Mouse (Mus musculus) cerebellum, postnatal 36 days (tissue): ENCODE results near the gene H6pd.
A peak's percentile ranks its signal among the peaks of the same experiment; 100 is the strongest.

Experiments
- DNase-seq, 2 experiments: peaks; one replicate each; pipeline ENCODE4 v3.0.0; 2021 to 2022; ENCODE audit warnings: mixed read lengths in 2 of 2

The H6pd gene

DNA sequence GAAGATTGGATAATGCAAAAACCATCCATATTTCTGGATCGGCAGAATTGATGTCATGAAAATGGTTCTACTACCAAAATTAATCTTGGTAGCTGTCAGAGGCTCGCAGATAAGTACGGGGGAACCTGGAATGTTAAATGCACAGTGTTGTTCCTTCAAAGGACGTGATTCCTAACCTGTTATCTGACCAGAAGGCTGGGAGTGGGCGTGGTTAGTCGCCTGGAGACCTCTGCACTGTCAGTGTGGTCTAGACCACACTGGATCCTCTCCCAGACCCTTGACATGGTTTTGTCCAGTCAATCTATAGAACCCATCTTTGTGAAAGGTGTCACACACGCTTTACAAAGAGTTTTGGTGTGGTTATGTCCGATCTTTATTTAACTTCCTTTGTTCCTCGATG is 37.4 kb downstream of the H6pd start:
- no peak for DNase-seq

DNA sequence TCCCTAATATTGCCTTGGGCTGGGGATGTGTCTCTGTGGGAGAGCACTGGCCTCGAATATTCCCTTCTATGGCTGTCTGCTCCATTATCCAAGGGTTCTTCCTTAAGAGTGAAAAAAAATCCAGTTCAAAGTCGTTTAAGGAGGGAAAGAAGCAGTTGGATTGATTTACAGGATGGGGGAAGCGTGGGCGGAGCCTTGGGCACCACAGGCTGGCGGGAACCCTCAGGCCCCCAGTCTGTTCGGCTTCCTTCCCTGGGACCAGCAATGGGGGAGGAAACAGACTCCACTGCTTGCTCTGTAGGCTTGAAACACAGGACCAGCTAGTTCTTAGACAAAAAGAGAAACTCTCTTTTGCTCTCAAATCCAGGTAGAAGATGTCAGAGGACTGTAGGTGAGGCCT is 40.3 kb downstream of the H6pd start:
- no peak for DNase-seq

DNA sequence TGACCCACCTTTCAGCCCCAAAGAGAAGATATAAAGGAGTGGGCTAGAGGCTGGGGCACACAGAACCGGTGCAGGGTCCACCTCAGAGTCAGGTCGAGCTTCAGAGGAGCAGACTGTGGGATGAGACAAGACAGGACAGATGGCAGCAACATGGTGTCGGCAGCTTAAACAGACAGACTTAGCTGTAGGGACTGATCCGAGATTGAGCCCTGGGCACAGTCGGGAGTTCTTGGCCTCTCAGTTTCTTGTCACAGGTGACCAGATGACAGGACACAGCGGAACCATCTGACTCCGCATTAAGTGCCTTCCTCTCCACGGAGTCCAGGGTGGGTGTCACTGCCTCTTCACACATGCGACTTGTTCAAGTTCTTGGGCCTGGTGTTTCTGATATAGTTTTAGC is 41.9 kb downstream of the H6pd start:
- DNase-seq = no peak

DNA sequence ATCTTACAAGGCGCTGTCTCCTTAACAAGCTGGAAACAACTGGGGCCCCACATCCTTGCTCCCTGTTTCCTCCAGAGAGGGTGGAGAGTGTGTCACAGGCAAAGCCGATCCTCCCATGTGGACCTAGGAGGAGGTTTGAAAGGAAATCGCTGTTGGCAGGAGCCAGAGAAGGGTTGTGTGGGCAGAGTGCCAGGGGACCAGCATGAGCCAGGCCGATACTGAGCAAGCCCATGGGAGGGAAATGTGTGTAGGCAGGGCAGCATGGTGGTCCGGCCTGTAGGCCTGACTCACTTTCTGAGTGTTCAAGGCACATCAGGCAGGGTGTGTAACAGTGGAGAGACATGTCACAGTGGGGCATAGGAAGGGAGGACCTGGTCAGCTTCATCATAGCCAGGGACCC is 42.6 kb downstream of the H6pd start:
- DNase-seq = peak; percentile 51 to 61

DNA sequence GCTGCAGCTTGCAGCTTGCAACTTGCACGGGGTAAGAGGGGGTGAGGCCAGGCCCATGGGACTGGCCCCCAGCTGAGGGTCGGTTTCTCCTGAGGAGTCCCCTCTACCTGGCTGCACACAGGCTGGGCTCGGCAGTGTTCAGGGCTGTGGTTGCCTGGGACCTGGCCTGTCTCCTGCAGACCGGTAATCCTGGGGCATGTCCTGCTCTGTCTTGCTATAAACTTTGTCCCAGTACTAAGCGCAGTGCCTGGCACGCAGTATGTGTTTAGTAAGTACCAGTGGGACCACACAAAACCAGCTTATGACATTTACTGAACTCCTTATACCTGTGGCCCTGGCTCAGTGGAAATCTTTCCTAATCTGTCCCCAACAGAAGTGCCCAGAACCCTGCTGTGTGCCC is 43.2 kb downstream of the H6pd start:
- DNase-seq = no peak

DNA sequence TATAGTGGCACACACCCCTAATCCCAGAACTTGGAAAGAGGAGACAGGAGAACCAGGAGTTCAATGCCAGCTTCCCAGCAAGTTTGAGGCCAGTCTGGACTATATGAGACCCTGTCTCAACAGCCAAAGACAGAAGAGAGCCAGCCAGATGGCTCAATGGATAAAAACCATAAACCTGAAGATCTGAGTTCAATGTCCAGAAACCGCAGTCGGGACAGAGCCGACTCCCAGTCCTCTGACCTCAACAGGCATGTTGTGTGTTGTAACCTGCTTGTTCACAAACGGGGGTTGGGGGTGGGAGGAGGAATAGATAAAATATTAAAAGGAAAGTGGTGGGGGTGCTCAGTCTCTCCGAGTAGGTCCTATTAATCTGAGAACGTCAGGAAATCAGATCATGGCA is 43.6 kb downstream of the H6pd start:
- DNase-seq = no peak

DNA sequence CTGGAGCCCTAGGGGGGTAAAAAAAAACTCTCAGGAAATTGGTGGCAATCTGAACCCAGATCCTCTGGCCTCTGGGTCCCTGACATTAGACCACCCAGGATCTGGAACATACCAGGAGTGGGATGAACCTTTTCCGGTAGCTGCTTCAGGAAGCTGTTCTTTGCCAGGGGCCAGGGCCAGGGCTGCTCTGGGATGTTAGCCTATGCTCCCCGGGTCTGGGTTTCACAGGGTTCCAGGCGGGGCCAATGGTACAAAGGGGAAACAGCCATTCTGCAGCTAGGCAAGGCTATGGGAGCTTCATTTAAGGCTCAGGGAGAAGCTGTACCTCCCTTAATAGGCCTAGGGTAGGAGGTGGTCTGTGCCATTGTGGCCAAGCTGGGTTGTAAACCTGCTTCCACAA is 44.1 kb downstream of the H6pd start:
- no peak for DNase-seq

DNA sequence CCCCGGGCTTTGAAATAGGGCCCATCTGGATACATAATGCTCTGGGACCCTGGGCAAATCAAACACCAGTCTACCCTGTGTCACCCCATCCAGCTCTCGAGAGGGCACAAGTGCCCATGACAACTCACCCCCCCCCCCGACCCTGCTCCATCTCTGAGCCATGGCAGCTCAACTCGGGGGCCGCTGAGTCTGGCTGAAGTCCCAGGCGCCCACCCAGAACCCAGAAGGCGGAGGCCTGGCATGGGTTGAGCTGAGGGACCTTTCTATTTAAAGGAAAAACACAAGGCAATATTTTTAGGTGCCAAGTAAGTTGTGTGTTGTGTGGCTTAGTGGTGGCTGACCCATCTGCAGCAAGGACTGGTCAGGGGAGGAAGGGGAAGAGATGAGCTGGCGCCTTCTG is 44.5 kb downstream of the H6pd start:
- no peak for DNase-seq

DNA sequence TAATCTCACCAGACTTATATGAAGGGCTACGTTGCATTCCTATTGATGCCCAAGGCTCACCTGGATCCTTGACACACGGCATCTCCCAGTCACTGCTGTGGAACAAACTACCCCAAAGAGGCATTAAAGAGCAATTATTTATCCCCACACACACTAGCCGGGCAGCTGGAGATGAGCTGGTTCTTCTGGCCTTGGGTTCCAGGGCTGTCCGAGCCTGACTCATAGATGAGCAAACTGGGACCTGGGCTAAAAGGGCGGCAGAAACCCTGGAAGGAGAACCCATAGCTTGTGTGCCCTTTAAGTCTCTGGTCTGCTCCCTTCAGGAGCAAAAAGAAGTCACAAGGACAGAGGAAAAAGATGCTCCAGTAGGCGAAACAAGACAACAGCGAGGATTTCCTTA is 48.4 kb downstream of the H6pd start:
- no peak for DNase-seq

DNA sequence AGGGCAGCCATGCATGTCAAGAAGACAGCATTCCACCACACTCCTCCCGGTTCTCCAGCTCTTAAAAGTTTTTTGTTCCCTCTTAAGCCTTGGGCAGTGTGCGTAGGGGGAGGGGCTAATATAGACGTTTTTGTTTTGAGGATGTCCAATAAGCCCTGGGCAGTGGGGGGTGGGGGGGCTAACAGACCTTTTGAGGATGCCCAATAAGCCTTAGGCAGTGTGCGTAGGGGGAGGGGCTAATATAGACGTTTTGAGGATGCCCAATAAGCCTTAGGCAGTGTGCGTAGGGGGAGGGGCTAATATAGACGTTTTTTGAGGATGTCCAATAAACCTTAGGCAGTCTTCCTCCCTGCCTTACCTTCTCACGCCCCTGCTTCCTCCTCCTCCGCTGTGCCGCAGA is 49.0 kb downstream of the H6pd start:
- no peak for DNase-seq

DNA sequence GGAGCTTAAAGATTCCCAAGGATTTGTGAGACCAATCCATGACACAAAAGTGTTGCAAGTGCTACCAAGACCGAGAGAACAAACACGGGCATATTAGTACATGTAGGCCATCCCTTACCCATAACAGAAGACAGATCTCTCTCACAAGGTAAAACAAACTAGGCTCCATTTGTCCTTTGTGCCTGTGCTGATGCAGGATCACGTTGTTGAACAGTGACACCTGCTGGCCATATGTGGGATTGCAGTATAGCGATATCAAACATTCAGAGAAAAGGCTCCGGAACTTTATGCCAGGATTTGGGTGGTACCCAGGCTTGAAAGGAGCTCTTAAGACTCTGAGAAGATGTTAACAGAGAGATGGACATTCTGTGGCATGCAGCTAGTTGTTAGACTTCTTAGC is 50.3 kb downstream of the H6pd start:
- peak; percentile 79 to 88 for DNase-seq

DNA sequence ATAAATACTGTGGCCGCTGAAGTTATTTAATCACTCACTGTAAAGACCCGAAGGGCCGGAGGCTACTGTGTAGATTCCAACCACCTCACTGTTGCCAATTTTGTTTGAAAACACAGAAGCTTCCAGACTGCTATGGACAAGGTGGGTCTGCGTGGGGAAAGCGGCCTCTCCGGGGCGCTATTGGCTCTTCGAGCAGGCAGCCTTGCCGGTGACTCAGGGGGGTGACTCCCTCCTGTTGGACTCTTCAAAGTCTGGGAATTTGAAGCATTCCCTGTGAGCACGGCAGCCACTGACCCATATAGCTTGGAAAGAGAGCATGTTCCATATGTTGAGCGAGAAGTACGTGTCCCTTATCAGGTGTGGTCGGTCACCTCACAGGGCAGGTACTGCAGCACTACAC is 52.8 kb downstream of the H6pd start:
- DNase-seq = no peak

DNA sequence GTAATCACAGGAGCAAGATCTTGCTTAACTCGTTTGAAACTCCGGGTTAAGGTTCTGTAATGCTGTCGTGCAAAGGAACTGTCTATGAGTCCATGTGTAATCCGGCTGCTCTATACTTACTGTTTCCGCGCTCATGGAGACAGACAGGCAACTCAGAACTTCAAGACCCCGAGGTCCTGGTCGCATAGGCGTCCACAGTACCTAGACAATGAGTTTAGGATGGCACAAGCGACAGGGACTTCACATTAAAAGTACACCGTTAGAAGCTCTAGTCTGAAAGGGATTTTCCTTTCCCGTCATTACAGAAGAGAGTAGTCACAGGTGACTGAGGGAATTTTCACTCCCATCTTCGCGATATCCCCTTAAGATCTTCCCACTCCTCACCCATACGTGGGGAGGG is 53.2 kb downstream of the H6pd start:
- DNase-seq = no peak

DNA sequence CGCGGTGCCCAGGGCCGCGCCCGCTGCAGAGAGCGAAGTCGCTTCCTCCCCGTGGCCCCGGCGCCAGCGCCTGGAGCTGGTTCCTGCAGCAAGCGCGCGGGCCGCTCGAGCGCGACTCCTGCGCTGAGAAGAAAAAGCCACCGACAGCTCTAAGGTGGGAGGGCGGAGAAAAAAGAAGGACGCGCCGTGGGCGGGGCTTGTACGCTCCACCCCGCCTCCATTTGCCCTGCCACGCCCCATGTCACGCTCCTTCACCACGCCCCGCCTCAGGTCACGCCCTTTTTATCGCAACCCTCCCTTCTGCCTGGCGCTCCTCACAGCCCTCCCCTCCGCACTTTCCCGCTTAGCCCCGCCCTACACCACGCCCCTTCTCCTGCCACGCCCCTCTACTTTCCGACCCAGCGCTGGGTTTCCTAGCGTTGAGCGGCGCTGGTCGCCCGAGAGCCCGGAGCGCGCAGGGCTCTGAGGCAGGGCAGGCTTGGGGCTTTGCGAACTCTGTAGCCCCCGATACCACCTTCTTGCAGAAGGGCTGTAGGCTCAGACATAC is 53.9 kb downstream of the H6pd start, which contains the start of gene Spsb1:
Spsb1 (minus strand) TSS at position 151 of the 547 bp plus-strand sequence.
- DNase-seq = peak; percentile 87 to 91

DNA sequence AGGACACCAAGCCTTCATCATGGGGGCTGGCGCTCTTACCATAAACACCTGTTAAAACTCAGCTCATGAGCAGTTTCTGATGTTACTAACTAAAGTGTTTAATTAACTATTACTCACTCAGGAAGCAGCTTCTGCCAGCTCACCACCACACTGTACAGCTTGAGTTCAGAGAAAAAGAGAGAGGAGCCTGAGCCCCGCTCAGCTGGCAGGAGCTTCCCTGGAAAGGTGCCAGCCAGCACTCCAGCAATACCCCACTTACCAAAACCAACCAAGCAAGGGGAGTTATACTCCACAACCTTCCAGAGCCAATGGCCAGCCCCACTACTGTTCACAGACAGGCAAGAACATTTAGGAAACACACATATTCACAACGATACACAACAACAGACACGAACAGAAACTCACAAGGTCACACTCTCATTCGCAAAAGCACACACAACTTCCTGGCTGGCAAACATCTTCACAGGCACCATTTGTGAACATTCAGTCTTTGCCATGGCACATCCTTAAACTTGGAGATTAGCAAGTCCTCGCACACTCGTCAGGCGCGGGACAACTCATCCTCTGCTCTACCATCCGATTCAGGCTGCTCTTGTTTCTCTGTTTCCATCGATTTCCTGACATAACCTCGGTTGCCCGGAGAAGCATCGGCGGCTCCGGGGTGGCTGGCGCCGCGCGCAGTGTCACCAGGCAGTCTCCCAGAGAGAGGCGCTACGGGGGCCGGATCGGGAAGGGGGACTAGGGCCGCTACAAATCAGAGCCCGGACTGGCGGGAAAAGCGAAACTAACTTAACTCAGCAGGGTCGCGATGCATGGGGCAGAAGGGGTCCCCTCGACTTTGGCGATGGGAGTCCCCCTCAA is 55.0 kb downstream of the H6pd start:
- peak; percentile 30 to 34 for DNase-seq

DNA sequence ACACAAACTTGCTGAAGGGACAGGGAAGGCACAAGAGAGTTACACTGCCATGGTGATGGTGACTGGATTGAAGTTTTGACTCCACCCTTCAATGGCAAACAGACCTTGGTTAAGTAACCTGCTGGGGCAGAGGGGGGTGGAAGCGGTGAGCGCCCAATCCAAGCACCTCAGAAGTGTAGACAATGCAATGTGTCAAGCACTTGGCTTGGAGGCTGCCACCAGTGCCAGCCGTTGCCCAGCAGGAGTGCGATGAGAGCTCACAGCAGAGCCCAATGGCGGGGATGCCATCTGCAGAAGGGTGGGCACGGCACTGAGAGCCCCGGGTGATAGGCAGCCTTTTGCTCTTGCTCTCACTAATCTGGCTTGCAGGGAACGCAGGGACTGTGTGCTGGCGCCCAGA is 56.6 kb downstream of the H6pd start:
- peak in 1 of 2 experiments; percentile 28 for DNase-seq

DNA sequence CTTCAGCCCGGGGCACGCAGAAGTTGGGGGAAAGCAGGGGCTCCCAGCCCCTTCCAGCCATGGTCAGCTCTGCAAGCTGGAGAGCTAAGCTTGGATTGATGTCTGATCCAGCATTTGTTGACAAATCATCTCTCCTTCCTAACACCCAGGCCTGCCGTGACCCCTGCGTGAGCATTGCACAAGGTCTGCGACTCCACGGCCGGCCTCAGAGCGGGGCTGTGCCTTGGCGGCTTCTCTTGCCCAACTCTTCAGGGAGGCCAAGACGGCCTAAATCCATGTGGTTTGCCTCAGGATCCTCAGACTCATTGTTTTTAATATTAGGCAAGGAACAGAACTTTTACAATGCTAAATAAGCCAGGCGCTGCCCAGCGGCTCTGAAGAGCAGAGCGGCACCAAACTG is 57.6 kb downstream of the H6pd start:
- DNase-seq = no peak

DNA sequence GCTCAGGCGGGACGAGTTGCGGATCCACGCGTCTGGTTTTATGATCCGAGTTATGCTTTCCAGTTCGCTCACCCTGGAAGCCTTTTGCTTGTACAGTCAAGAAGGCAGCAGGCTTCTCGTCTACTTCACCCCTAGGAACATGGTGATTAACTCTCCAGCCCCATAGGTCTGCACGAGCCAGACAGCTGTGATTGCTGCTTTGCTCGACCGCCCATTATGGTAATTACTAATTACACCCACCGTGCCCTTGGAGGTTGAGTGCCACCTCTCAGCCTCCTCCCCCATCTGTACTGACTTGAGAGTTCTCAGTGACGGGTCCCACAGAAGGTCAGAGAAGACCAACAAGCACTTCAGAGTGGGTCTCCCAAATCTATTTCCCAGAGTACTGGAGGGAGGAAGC is 59.1 kb downstream of the H6pd start:
- DNase-seq = no peak

DNA sequence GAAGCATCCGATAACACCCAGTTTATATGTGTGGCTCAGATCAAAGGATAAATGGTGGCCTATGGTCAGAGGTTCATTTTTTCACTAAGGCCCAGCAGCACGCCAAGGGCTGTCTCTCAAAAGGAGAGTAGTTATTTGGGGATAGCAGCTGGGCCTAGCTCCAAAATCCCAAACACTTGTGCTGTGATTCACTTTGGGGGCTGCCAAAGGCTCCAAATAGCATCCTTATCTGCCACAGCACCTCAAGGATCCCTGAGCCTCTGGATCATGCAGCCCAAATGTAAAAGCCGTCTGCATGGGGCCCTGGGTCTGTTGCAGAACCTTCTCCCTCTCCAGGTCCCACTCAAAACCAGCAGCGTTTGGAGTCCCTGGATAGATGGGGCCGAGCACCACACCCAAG is 60.7 kb downstream of the H6pd start:
- no peak for DNase-seq

DNA sequence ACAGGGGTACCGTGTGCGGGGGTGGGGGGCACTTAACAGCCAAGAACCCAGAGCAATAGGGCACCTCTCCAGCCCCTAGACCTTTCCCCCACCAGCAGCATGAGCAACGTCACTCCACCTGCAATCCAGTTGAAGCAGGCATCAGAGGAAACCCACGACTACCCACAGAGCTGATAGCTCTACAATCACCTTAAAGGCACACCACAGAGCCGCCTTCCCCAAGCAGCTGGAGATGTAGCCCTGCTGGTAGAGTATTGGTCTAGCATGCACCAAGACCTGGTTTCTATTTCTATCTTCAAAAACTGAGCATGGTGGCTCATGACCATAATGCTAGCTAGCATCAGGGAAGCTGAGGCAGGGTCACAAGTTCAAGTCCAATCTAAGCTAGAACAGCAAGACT is 61.4 kb downstream of the H6pd start:
- DNase-seq = no peak

DNA sequence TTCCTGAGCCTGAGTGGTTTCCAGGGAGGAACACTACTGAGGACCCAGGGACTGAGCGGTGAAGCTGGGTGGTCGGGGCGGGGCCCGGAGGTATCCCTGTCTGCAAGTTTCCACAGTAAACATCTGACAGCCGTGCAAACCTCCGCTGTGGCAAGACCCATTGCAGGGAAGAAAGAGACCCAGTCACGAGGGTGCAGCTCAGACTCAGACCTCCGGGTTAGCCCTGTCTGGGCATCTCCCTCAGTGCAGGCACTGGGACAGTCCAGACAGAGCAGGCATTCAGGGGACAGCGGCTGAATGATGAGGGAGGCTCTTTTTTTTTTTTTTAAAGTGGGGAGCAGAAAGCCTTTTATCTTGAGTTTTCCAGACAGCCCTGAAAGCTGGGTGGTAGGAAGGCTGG is 63.6 kb downstream of the H6pd start:
- DNase-seq = no peak

DNA sequence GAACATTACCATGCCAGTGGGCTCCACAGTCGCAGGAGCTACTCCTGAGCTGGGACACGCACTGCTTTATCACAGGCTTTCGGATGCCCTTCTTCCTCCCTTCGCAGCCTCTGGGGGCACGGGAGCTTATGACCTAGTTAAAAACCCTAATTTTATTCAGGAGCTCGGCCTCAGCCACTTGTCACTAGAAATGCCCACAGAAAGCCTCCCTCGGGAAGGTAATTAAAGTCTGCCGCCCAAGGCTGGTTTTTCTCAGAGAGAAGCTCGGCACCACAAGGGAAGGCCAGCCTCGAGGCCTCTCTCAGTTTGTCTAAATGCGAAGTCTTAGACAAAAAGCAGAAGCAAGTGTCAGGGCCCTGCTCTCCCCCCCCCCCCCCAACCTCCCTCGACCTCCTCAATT is 64.6 kb downstream of the H6pd start:
- DNase-seq = no peak

DNA sequence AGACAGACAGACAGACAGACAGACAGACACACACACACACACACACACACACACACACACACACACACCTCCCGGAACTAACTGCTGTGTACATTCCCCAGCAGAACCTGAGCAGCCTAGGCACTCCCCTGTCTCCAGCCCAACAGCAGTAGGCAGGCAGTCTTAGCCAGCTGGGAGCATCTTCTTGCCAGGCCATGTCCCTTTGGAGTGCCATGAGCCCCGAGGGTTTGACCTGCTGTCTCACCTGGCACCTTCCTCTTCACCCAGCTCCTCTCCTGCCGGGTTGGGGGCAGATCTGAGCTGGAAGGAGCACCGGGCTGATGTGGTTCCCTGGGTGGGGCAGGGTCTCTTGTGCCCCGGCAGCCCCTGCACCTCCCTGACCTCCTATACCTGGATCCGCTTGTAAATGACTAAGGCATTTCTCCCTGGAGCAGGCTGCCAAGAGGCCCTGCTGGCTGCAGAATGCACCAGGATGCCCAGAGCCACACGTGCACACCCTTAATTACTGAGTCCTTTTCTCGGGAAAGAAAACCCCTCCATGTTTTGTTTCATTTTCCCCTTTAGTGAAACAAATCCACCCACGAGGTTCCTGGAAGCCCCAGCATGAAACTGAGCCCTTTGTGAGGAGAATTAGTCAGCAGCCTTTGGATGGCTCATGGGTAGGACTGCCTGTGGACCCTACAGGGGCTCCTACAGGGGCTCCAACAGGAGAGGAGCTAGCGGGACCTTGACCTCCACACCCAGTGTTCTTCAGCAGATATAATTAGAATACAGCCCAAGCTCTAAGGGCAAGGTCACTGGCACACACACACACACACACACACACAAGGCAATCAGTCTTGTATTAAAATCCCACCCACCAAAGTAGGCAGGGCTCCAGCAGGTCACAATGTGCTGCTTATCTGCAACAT is 65.7 kb downstream of the H6pd start:
- DNase-seq = peak; percentile 40 to 48
